Mouse (Mus musculus): ENCODE data around the gene Gm20388. TPM values are rescaled to one million over a fixed set of nuclear protein-coding genes. Genes with fewer than 3 reads are reported as not detected.

The Gm20388 gene
- polyA plus RNA-seq, 1 experiment, result 18.7 TPM

- 40% methylated on average over 11 of the region's 11 CpGs for WGBS
- H3K27ac ChIP-seq (ENCODE audit: insufficient read depth, low read length), result no peak overlapping the region
Measured at GRCm38 (mm10) chr8:124098953-124099622, 4188.4 kb downstream of the Gm20388 start.

GRCm38 (mm10) chr8:124099623-124099965, 4189.0 kb downstream of the Gm20388 start:
- 75% methylated on average over 6 of the region's 6 CpGs for WGBS
- no peak overlapping the region for H3K27ac ChIP-seq (ENCODE audit: insufficient read depth, low read length)

More at GRCm38 (mm10) chr8:124098953-124099622, 4188.4 kb downstream of the Gm20388 start:
- H3K4me3 ChIP-seq (replicated peaks; ENCODE audit: insufficient read depth, low read depth, low read length), result no peak overlapping the region
- no peak for TF ChIP-seq CTCF (IDR thresholded peaks at IDR 0.05; ENCODE audit: borderline replicate concordance, insufficient read depth, low read depth, low read length)
- TF ChIP-seq POLR2A (IDR thresholded peaks at IDR 0.05; ENCODE audit: borderline replicate concordance, insufficient read depth, low read length), result no peak
- no peaks in the 10 kb centered on the region for H3K27me3 ChIP-seq (ENCODE audit: control insufficient read depth, insufficient read depth, low read length)
- H3K4me1 ChIP-seq (ENCODE audit: control insufficient read depth, insufficient read depth, low read length), result no peaks in the 10 kb centered on the region
- DNase-seq, result no peak

DNA sequence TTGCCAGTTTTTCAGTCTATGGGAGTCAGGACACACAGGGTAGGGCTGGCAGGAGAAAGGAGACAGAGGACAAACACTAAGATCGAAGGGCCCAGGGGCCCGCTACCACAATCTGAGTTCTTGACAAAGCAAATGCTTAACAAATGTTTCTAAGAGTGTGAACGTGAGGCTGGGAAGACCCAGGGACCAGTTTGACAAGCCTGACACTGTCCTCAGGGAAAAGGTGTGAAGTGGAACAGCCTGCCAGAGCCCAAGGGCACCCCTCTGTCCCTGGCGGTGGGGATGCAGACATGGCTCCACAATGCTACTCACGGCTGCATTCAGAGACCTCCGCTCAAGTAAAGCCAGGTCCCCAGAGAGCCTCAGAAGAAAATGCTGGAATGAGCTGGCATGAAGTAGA, 4195.2 kb downstream of the Gm20388 start:
- Histone ChIP-seq H3K27me3 (ENCODE audit: control insufficient read depth, insufficient read depth, low read length) (no peaks in the 10 kb centered on the region), H3K4me1 (ENCODE audit: control insufficient read depth, insufficient read depth, low read length) (no peaks in the 10 kb centered on the region), H3K27ac (ENCODE audit: insufficient read depth, low read length) (no peak overlapping the region), H3K4me3 (replicated peaks; ENCODE audit: insufficient read depth, low read depth, low read length) (no peak overlapping the region)
- no peak for TF ChIP-seq CTCF (IDR thresholded peaks at IDR 0.05; ENCODE audit: borderline replicate concordance, insufficient read depth, low read depth, low read length)
- no peak for TF ChIP-seq POLR2A (IDR thresholded peaks at IDR 0.05; ENCODE audit: borderline replicate concordance, insufficient read depth, low read length)
- no peak for DNase-seq
- WGBS, result 65% methylated on average over 6 of the region's 6 CpGs

More at GRCm38 (mm10) chr8:124099623-124099965, 4189.0 kb downstream of the Gm20388 start:
- DNase-seq, result no peak
- Histone ChIP-seq H3K4me3 (replicated peaks; ENCODE audit: insufficient read depth, low read depth, low read length) (no peak overlapping the region), H3K4me1 (ENCODE audit: control insufficient read depth, insufficient read depth, low read length) (no peaks in the 10 kb centered on the region), H3K27me3 (ENCODE audit: control insufficient read depth, insufficient read depth, low read length) (no peaks in the 10 kb centered on the region)
- TF ChIP-seq CTCF (IDR thresholded peaks at IDR 0.05; ENCODE audit: borderline replicate concordance, insufficient read depth, low read depth, low read length) (no peak), POLR2A (IDR thresholded peaks at IDR 0.05; ENCODE audit: borderline replicate concordance, insufficient read depth, low read length) (no peak)

DNA sequence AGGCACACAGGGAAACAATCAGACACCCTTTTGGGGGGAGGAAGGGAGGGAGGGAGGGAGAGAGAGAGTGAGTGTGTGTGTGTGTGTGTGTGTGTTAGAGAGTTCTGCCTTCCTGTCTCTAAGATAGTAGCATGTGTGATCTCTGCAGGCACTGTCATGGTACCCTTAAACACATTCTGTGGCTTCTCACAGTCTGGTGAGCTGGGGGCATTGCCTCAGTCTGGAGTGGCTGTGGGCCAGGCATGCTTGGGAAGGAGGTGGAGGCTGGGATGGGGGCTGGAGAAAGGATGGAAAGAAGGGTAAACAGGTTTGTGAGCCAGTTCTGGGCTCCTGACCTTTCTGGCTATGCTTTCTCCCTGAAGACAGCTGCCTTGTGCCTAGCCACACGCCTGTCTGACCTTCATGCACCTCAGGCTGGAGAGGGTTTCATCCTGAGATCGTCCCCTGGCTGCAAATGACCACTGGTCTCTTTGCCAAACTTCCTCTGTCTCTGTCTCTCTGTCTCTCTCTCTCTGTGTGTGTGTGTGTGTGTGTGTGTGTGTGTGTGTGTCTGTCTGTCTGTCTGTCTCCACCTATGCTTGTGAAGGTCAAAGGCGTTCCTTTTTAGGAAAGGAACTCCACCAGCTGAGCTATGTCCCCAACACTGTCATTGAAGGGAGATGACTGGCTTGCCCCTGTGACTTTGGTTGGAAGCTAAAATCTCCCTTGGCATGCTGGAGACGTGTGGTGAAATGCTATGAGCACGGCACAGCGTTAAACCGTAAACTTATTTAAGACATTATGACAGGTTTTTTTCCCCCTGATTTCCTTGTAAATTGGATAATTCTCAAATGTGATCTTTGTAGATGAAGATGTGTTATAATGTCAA, 4195.9 kb downstream of the Gm20388 start:
- no peak for TF ChIP-seq CTCF (IDR thresholded peaks at IDR 0.05; ENCODE audit: borderline replicate concordance, insufficient read depth, low read depth, low read length)
- TF ChIP-seq POLR2A (IDR thresholded peaks at IDR 0.05; ENCODE audit: borderline replicate concordance, insufficient read depth, low read length), result no peak

GRCm38 (mm10) chr8:124113108-124113507, 4202.5 kb downstream of the Gm20388 start:
- H3K4me3 ChIP-seq (replicated peaks; ENCODE audit: insufficient read depth, low read depth, low read length), result no peak overlapping the region
- no peaks in the 10 kb centered on the region for H3K4me1 ChIP-seq (ENCODE audit: control insufficient read depth, insufficient read depth, low read length)
- TF ChIP-seq CTCF (IDR thresholded peaks at IDR 0.05; ENCODE audit: borderline replicate concordance, insufficient read depth, low read depth, low read length), result no peak
- TF ChIP-seq POLR2A (IDR thresholded peaks at IDR 0.05; ENCODE audit: borderline replicate concordance, insufficient read depth, low read length), result no peak
- no peaks in the 10 kb centered on the region for H3K27me3 ChIP-seq (ENCODE audit: control insufficient read depth, insufficient read depth, low read length)
- H3K27ac ChIP-seq (ENCODE audit: insufficient read depth, low read length), result no peak overlapping the region
- 70% methylated on average over 10 of the region's 10 CpGs for WGBS
- DNase-seq, result no peak

More for the DNA sequence above, 4195.9 kb downstream of the Gm20388 start:
- Histone ChIP-seq H3K4me3 (replicated peaks; ENCODE audit: insufficient read depth, low read depth, low read length) (no peak overlapping the region), H3K27ac (ENCODE audit: insufficient read depth, low read length) (no peak overlapping the region), H3K4me1 (ENCODE audit: control insufficient read depth, insufficient read depth, low read length) (no peaks in the 10 kb centered on the region), H3K27me3 (ENCODE audit: control insufficient read depth, insufficient read depth, low read length) (no peaks in the 10 kb centered on the region)
- no peak for DNase-seq
- WGBS, result 72% methylated on average over 7 of the region's 7 CpGs

- no peaks in the 10 kb centered on the region for H3K27me3 ChIP-seq (ENCODE audit: control insufficient read depth, insufficient read depth, low read length)
- WGBS, result 97% methylated on average over 20 of the region's 20 CpGs
Measured at GRCm38 (mm10) chr8:124125241-124125640, 4214.6 kb downstream of the Gm20388 start.

GRCm38 (mm10) chr8:124137261-124137660, 4226.6 kb downstream of the Gm20388 start:
- WGBS, result 74% methylated on average over 5 of the region's 5 CpGs
- no peak for DNase-seq
- peaks cover 8% of the 10 kb centered on the region for H3K4me1 ChIP-seq (ENCODE audit: control insufficient read depth, insufficient read depth, low read length)
- TF ChIP-seq POLR2A (IDR thresholded peaks at IDR 0.05; ENCODE audit: borderline replicate concordance, insufficient read depth, low read length) (no peak), CTCF (IDR thresholded peaks at IDR 0.05; ENCODE audit: borderline replicate concordance, insufficient read depth, low read depth, low read length) (no peak)
- no peak overlapping the region for H3K4me3 ChIP-seq (replicated peaks; ENCODE audit: insufficient read depth, low read depth, low read length)
- no peaks in the 10 kb centered on the region for H3K27me3 ChIP-seq (ENCODE audit: control insufficient read depth, insufficient read depth, low read length)
- no peak overlapping the region for H3K27ac ChIP-seq (ENCODE audit: insufficient read depth, low read length)

More at GRCm38 (mm10) chr8:124125241-124125640, 4214.6 kb downstream of the Gm20388 start:
- TF ChIP-seq POLR2A (IDR thresholded peaks at IDR 0.05; ENCODE audit: borderline replicate concordance, insufficient read depth, low read length), result no peak
- TF ChIP-seq CTCF (IDR thresholded peaks at IDR 0.05; ENCODE audit: borderline replicate concordance, insufficient read depth, low read depth, low read length), result no peak
- Histone ChIP-seq H3K27ac (ENCODE audit: insufficient read depth, low read length) (no peak overlapping the region), H3K4me1 (ENCODE audit: control insufficient read depth, insufficient read depth, low read length) (no peaks in the 10 kb centered on the region), H3K4me3 (replicated peaks; ENCODE audit: insufficient read depth, low read depth, low read length) (no peak overlapping the region)
- DNase-seq, result no peak
